Mouse (Mus musculus) adipocyte (in vitro differentiated cells): ENCODE measurements at regions not wholly inside any gene's neighbourhood (a gene's known extent, or its start where the extent isn't known, plus 50 kb on each side); places are given as distances from the start of the nearest gene placed in this dataset.
"Not testable (repeated sequence)": the region's sequence is repeated elsewhere in the genome, so short reads cannot be mapped to it uniquely, and the experiment has no call there.

ENCODE experiments used
- DNase-seq: peaks from one replicate; pipeline ENCODE4 v3.0.0-alpha.2; 2016; ENCODE audit warnings: low spot score

- DNase-seq, result not testable (repeated sequence)
Observed at GRCm38 (mm10) chr1:184669173-184669572, 63.2 kb downstream of the Hlx start.

- DNase-seq, result peak; percentile 8
Observed at GRCm38 (mm10) chr1:184668428-184668827, 64.0 kb downstream of the Hlx start.

- DNase-seq, result no peak
Observed at GRCm38 (mm10) chr1:184668022-184668421, 64.4 kb downstream of the Hlx start.

DNA sequence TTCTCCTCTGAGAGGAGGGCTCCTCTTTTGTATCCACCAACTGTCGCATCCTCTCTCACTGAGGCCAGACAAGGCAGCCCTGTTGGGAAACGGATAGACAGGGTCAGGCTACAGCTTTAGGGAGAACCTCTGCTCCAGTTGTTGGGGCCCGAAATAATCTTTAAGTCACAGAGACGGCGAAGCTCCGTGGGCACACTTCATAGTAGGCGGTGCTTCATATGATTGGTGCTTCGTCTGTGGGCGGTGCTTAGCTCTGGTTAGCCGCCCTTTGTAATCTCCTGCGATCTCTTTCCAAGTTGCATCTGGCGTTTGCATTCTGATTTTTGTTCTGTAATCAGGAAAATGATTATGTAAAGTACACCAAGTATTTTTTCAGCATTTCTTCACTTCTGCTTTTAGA, 67.2 kb downstream of the Hlx start:
- DNase-seq, result no peak

GRCm38 (mm10) chr1:184664098-184664375, 68.4 kb downstream of the Hlx start:
- DNase-seq, result no peak

GRCm38 (mm10) chr1:184663300-184664097, 68.9 kb downstream of the Hlx start:
- no peak for DNase-seq

DNA sequence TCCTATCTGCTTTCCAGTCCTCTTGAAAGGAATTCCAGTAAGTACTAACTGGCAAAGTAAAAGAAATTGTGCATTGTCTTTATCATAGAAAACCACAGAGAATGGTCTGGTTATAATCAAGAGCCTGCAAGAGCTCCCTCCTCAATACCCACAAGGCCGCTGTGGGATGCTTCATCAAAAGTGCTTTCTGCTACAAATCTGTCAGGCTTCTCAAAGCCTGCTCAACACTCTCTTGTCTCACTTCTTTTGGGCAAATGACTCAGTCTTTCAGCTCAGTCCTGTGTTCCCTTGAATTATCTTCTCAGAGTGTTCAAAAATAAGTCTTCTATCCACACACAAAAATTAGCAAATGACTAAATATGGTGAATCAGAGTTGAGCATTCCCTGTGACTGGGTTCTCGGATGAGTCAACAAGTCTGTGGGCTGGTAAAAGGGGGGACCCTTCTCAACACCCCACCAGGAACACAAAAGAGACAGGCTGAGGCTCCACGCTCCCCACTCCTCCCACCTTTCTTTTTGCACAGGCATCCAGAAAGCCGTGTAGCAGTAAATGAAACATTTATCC, 81.8 kb downstream of the Hlx start:
- no peak for DNase-seq

GRCm38 (mm10) chr1:184647920-184648540, 84.4 kb downstream of the Hlx start:
- no peak for DNase-seq

DNA sequence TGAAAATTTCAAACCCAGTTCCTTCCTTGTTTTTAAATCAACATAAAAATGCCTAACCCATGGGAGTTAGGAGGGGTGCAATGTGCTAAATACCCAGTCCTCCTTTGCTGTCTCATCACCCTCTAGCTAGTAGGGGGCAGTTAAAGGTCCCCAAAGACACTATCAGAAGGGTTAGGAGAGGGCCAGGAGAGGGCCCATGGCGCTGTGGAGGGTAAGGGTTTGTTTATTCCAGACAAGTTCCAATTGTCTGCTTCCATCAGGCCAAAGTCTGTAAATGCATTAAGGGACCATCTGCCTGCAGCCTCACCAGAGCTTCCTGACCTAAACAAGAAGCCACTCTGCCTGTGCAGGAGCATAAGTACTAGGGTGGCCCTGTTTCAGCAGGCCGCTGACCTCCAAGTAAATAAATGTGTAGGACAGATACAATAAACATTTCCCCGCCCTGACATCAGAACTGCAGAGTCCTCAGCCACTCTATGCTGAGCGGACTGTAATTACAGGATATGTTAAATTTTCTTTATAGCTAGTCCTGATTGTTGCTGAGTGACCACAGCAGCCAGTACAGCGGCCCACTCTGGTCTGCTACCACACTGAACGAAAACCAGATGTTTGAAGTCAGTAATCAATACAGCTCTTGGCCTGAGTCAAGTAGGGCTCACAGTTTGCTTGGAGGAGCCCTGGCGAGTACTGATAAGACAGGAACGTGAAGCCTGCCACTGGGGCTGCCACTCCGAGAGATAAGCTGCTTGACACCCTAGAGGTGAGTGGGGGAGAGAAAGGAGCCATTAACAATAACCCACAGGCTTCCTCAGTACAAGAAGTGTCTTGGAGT, 87.4 kb downstream of the Hlx start:
- no peak for DNase-seq

DNA sequence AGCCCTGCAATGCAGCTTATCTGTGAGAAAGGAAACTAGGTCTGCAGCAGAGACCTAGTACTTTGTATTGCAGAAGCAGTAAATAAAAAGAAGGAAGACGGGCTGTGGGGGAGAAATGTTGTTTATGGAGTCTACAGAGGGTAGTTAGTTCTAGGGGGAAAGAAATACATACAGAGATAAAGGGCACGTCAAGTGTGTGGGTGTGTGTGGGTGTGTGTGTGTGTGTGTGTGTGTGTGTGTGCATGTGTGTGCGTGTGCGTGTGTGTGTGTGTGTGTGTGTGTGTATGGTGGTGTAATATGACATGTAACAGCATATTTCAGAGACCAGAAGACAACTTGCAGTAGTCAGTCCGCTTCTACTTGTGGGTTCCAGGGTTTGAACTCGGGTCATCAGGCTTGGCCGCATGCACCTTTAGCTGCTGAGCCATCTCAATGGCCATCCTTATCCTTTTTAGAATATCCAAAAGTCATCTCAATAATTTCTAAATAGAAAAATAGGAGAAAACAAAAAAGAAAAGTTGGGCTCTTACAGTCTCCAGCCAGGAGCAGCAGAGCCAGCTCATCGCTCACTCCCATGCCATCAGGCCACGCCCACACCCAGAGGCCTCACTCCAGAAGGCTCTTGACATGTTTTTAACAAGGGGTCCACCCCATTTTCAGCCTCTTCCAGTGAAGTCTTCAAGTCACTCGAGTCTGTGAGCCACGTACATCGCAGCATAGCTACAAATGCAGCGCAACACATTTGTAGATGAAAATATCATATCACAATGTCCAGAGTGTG, 101.5 kb downstream of the Hlx start:
- no peak for DNase-seq

- DNase-seq, result no peak
Observed at GRCm38 (mm10) chr1:184629194-184629593, 103.2 kb downstream of the Hlx start.

DNA sequence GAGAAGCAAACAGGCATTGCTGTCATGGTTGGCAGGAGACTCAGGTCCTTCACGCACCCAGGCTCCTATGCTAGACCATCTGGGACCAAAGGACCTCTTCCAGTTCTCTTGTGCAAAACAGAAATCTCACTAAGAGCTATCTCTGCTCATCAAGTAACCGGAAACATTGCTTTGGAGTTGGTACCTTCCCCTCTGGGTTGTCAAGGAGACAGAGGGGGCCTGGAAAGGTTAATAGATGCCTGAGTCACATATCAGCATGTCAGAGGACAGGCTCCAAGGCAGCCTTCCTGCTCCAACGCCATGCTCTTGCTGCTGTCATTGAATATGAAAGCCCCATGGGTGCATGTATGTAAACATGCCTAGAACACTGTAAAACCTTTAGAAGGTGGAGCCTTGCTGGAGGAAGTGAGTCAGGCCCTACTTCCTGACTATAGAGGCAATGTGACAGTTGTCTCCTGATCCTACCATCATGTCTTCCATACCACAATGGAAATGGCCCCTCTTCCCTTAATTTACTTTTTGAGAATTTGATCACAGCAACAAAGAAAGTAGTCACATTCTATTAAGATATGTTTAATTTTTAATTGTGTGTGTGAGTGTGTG, 103.8 kb downstream of the Hlx start:
- no peak for DNase-seq

DNA sequence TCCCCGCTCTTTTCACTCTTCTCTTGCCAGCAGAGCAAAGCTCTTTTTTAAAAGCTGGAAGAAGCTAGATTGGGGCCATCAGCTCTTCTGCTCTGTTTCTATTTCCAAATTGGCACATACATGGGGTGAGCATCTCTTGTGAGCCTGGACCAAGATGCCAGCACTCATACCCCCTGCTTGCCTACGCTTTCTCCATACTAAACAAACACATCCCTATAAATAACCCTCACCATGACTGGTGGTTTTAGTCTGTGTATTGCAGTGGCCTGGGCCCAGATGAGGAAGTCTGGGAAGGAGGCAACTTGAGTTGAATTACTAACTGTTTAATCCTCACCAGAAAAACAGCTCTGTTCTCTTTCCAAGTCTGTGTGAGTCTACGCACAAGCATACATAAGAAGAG, 110.0 kb downstream of the Hlx start:
- no peak for DNase-seq

DNA sequence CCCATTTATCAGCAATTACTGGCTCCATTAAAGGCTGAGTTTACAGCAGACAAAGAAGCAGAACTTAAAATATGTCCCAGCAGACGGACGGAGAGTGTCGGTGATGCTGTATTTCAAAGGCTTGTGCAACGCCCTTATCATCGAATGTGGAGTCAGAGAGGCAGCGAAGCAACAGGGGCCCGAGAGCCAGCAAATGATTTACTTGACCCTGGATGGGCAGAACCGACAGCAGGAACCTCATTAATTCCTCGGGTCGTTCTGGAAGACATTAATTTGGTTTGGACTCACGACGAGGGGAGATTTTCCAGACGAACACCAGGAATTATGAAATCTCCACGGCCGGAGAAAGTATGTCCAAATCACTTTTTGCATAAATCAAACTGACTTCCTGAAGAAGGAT, 110.5 kb downstream of the Hlx start:
- DNase-seq, result no peak

DNA sequence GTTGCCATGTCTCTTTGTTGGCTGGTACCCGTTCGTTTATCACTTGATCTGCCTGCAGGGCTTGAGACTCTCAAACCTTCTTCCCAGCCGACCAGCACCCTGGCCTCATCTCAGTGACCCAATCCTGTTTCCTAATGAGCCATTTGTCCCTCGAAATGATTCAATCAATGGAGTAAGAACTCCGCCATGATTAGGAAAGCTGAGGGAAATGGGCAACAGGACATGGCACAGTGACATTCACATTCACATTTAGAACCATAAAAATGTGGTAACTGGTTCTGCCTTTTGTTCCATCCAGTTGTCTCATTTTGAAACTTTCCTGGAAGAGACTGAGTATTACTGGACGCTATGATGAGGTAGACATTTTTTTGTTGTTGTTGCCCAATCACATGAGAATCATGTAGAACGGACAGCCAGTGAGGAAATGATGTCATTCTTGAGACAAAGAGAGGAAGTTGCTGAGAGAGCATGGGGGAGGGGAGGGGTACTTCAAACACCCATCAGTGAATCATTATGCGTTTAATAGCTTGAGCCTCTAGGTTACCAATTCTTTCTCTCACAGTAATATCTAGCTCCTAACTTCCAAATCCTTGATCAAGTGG, 114.5 kb downstream of the Hlx start:
- DNase-seq, result peak; percentile 48

DNA sequence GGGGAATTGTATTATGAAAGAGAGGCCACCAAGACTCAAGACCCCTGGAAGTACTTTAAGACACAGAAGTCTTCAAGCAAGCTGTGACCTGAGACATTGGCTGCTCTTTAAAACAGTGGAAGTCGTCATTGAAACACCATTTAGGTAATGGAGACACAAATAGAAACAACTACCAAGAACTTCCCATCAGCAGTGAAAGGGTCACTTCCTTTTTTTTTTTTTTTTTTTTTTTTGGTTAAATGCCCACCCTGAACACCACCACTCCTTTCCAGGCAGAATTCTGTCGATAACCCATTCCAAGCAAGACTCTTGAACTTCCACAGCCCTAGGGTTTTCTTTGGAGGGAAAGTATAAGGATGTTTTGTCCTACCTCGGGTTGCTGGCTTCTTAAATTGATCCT, 116.4 kb downstream of the Hlx start:
- no peak for DNase-seq

GRCm38 (mm10) chr1:184614699-184615415, 117.6 kb downstream of the Hlx start:
- DNase-seq, result no peak

GRCm38 (mm10) chr1:184612880-184613279, 119.5 kb downstream of the Hlx start:
- DNase-seq, result peak; percentile 6

- DNase-seq, result no peak
Observed at GRCm38 (mm10) chr1:184608938-184609337, 123.5 kb downstream of the Hlx start.

DNA sequence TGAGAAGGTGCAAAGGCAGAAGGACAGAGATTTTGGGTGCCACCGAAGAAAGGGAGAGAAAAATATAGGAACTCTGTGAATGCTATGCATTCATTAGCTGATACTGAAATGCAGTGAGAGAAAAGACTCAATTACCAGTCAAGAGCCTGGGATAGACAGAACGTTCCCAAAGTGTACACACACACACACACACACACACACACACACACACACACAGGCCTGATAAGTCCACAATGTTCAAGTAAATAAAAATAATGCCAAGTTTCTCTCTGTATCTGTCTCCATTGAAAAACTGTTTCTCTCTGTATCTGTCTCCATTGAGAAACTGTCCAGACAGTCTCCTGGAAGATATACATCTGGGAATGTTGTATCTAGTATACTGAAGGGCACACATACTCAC, 124.1 kb downstream of the Hlx start:
- DNase-seq, result peak; percentile 15
